Mouse (Mus musculus) forebrain, embryonic 16.5 days (tissue): Measurements from ENCODE around the gene Cacna2d3. TPM values are rescaled to one million over a fixed set of nuclear protein-coding genes. Genes with fewer than 3 reads are reported as not detected.

Experiments
- ATAC-seq: fragments of 200-750 bp; cut with Nextera tagmentation; 2 replicates; pipeline ENCODE4 v1.8.0; 2017; ENCODE audit warnings: mild to moderate bottlenecking, moderate library complexity
- H3K27ac ChIP-seq: fragments of 300-500 bp; sonication (generic); 2 replicates; pipeline ENCODE4 v1.5.1; 2014; ENCODE audit warnings: low read length, control low read depth
- H3K27me3 ChIP-seq: fragments of 300-500 bp; sonication (generic); replicated peaks from 2 replicates; pipeline ENCODE4 v1.6.1; 2014; ENCODE audit warnings: low read length; ENCODE audit not compliant: control insufficient read depth, insufficient read depth
- H3K36me3 ChIP-seq: fragments of 300-500 bp; sonication (generic); 2 replicates; pipeline ENCODE4 v1.6.1; 2014; ENCODE audit not compliant: control insufficient read depth, insufficient read depth
- H3K4me1 ChIP-seq: fragments of 300-500 bp; sonication (generic); replicated peaks from 2 replicates; pipeline ENCODE4 v1.6.1; 2014; ENCODE audit warnings: low read length; ENCODE audit not compliant: control insufficient read depth, insufficient read depth
- H3K4me2 ChIP-seq: fragments of 300-500 bp; sonication (generic); 2 replicates; pipeline ENCODE4 v1.6.1; 2014; ENCODE audit warnings: mild to moderate bottlenecking, low read length, control low read depth
- H3K4me3 ChIP-seq: fragments of 300-500 bp; sonication (generic); replicated peaks from 2 replicates; pipeline ENCODE4 v1.5.1; 2014; ENCODE audit warnings: mild to moderate bottlenecking, low read length, control low read depth
- H3K9ac ChIP-seq: fragments of 300-500 bp; sonication (generic); replicated peaks from 2 replicates; pipeline ENCODE4 v1.6.1; 2014; ENCODE audit warnings: low read depth, low read length, control low read depth
- H3K9me3 ChIP-seq: fragments of 300-500 bp; sonication (generic); 2 replicates; pipeline ENCODE4 v1.6.1; 2016; ENCODE audit warnings: low read length; ENCODE audit not compliant: control insufficient read depth
- WGBS: fragments of 180-500 bp; shearing (Covaris S2); extraction: QIAGEN DNeasy Blood & Tissue Kit; methylation state at CpG from one replicate; pipeline ENCODE4 v1.1.7; 2014; 5-methylcytosine and 5-hydroxymethylcytosine counted together
- polyA plus RNA-seq: library from polyadenylated mRNA; unstranded; fragments of >200 nt; fragmentation: Nextera tagmentation; extraction: Ambion mirVana; gene quantifications from 2 replicates; pipeline ENCODE4 v1.2.1, GENCODE M21; 2015

The Cacna2d3 gene
- polyA plus RNA-seq, 1 experiment from 2014 or later, result 34.0 TPM

- no peak for ATAC-seq
- no peaks in the 10 kb centered on the region for H3K36me3 ChIP-seq
- no peaks in the 10 kb centered on the region for H3K9me3 ChIP-seq
- H3K9ac ChIP-seq, result no peak overlapping the region
- H3K27me3 ChIP-seq, result no peaks in the 10 kb centered on the region
- no peak overlapping the region for H3K4me2 ChIP-seq
- H3K4me3 ChIP-seq, result no peak overlapping the region
- no peak overlapping the region for H3K27ac ChIP-seq
- peaks cover 21% of the 10 kb centered on the region for H3K4me1 ChIP-seq
- WGBS, result 84% methylated on average over 1 of the region's 1 CpGs
Observed at GRCm38 (mm10) chr14:28949785-28950184, 771.9 kb downstream of the Cacna2d3 start.

DNA sequence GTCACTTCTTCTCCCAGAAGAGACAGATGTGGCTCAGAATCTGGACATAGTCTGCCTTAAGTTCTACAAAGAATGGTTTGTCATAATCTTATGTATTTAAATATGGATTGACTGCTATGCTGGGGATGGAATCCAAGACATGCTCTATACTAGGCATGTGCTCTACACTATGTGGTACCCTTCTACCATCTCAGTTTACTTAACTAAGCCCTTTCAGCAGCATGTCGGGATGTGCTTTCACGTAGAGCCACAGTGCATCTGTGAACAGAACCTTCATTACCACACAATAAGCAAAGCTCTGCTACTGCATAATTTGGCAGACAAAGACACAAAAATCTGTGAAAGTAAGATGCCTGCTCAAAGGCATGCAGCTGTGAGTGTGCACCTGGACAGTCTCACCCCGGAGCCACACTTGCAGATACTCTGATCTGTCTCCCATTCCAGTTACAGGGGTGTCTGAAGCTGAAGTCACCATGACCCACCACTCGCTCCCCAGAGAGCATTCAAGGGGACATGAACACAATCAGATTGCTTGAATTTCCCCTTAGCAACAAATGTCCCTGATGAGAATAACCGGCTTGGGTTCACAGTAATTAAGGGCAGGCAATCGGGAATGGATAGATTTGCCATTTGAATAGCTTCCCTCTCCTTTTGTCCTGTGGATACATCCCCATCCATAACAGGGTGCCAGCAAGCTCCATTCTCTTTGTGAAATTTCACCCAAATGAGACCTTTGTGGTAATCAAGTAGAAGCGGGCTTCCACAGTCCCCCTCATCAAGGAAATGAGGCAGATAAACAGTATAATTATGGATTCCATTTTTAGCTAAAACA is 773.4 kb downstream of the Cacna2d3 start:
- no peaks in the 10 kb centered on the region for H3K9me3 ChIP-seq
- H3K9ac ChIP-seq, result no peak overlapping the region
- peak overlapping the region; percentile 16; the same call in 1 of the 2 replicates for H3K27ac ChIP-seq
- no peaks in the 10 kb centered on the region for H3K27me3 ChIP-seq
- ATAC-seq, result peak; percentile 83
- WGBS, result 18% methylated on average over 7 of the region's 7 CpGs
- H3K36me3 ChIP-seq, result no peaks in the 10 kb centered on the region
- H3K4me3 ChIP-seq, result no peak overlapping the region
- peaks cover 9% of the 10 kb centered on the region for H3K4me1 ChIP-seq
- no peak overlapping the region for H3K4me2 ChIP-seq

DNA sequence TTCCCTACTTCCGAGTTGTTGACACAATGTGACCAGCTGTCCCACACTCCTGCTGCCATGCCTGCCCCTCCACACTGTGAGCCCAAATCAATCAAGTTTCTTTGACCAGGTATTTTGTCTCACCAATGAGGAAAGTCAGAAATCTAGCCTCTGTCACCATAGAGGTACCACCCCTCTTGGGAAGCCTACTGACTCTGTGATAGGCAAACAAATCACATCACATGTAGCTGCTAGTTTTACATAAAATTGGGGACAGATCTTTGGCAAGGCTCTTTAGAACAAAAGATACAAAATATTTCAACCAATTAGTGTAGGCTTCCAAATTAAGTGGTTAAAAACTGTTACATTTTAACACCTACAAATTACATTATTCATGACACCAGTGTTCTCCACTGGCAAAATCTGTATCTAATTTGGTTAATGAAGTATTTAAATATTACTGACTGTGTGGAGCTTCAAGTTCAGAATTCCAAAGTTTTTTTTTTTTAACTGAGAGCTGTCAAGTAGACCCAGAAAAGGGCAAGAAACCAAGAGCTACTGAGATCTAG is 788.8 kb downstream of the Cacna2d3 start:
- no peak overlapping the region for H3K27ac ChIP-seq
- H3K36me3 ChIP-seq, result no peaks in the 10 kb centered on the region
- 60% methylated on average over 1 of the region's 1 CpGs for WGBS
- peak; percentile 83 for ATAC-seq
- no peak overlapping the region for H3K9ac ChIP-seq
- H3K9me3 ChIP-seq, result no peaks in the 10 kb centered on the region
- H3K4me2 ChIP-seq, result no peak overlapping the region
- peaks cover 6% of the 10 kb centered on the region; the same call in 1 of the 2 replicates for H3K4me1 ChIP-seq
- no peaks in the 10 kb centered on the region for H3K27me3 ChIP-seq
- H3K4me3 ChIP-seq, result no peak overlapping the region

GRCm38 (mm10) chr14:28923180-28923961 is 798.3 kb downstream of the Cacna2d3 start:
- H3K4me2 ChIP-seq, result no peak overlapping the region
- no peaks in the 10 kb centered on the region for H3K4me1 ChIP-seq
- no peak for ATAC-seq
- H3K9me3 ChIP-seq, result no peaks in the 10 kb centered on the region
- H3K4me3 ChIP-seq, result no peak overlapping the region
- no peaks in the 10 kb centered on the region for H3K36me3 ChIP-seq
- H3K27ac ChIP-seq, result no peak overlapping the region
- 87% methylated on average over 12 of the region's 12 CpGs for WGBS
- H3K9ac ChIP-seq, result no peak overlapping the region
- H3K27me3 ChIP-seq, result no peaks in the 10 kb centered on the region

- Histone ChIP-seq H3K4me1 (no peaks in the 10 kb centered on the region), H3K27me3 (no peaks in the 10 kb centered on the region), H3K27ac (0 out of 2 replicates have a peak overlapping the region, but pooled peaks have one; percentile 8), H3K4me2 (no peak overlapping the region), H3K36me3 (no peaks in the 10 kb centered on the region), H3K4me3 (no peak overlapping the region), H3K9ac (no peak overlapping the region), H3K9me3 (no peaks in the 10 kb centered on the region)
- peak; percentile 28; the same call in 1 of the 2 replicates for ATAC-seq
- 57% methylated on average over 5 of the region's 5 CpGs for WGBS
Observed at GRCm38 (mm10) chr14:28918871-28919270, 802.8 kb downstream of the Cacna2d3 start.

DNA sequence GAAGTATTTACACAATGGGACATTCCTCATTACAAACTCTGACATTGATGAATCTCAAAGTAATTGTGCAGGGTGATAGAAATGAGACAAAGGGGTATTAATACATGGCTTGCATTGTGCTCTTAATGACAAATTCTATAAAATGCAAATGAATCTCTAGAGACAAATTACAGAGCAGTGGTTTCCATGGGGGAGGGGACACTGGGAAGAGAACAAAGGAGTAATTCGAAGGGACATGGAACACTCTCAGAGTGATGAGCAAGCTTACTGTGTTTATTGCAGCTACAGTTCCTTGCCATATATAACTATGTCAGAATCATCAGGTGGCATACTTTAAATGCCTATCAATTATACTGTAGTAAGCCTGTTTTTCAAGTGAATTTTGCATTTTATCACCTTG is 806.7 kb downstream of the Cacna2d3 start:
- H3K4me1 ChIP-seq, result no peaks in the 10 kb centered on the region
- no peaks in the 10 kb centered on the region for H3K36me3 ChIP-seq
- 39% methylated on average over 1 of the region's 1 CpGs for WGBS
- no peak overlapping the region for H3K4me3 ChIP-seq
- no peak overlapping the region for H3K4me2 ChIP-seq
- H3K27me3 ChIP-seq, result no peaks in the 10 kb centered on the region
- H3K9ac ChIP-seq, result no peak overlapping the region
- peak; percentile 58 for ATAC-seq
- H3K27ac ChIP-seq, result no peak overlapping the region
- H3K9me3 ChIP-seq, result no peaks in the 10 kb centered on the region

GRCm38 (mm10) chr14:28907659-28908058 is 814.0 kb downstream of the Cacna2d3 start:
- Histone ChIP-seq H3K9ac (no peak overlapping the region), H3K9me3 (no peaks in the 10 kb centered on the region), H3K4me2 (no peak overlapping the region), H3K27me3 (no peaks in the 10 kb centered on the region), H3K4me1 (no peaks in the 10 kb centered on the region), H3K27ac (no peak overlapping the region), H3K4me3 (no peak overlapping the region), H3K36me3 (no peaks in the 10 kb centered on the region)
- no peak for ATAC-seq
- 86% methylated on average over 6 of the region's 6 CpGs for WGBS

DNA sequence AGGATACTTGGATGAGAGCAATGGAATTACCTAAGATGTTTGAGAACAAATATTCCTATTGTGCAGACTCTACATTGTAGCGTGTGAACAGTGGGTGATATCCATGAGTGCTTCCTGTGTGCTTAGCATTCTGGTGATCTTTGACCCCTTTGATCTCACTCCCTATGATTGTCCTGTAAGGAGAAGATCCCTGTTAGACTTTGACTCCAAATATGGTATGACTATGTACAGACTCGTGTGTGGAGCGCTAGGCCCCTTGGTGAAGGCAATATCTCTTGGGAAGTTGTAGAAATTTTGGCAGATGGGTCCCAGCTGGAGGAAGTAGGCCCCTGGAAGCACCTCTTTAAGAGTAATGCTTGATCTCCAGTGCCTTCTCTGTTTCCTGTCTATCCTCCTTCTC is 829.1 kb downstream of the Cacna2d3 start:
- Histone ChIP-seq H3K4me3 (no peak overlapping the region), H3K4me2 (no peak overlapping the region), H3K9ac (no peak overlapping the region), H3K9me3 (no peaks in the 10 kb centered on the region), H3K4me1 (no peaks in the 10 kb centered on the region), H3K36me3 (no peaks in the 10 kb centered on the region), H3K27ac (no peak overlapping the region), H3K27me3 (no peaks in the 10 kb centered on the region)
- no peak for ATAC-seq
- WGBS, result 92% methylated on average over 3 of the region's 3 CpGs

- H3K4me3 ChIP-seq, result no peak overlapping the region
- no peak for ATAC-seq
- WGBS, result 97% methylated on average over 1 of the region's 1 CpGs
- H3K27me3 ChIP-seq, result no peaks in the 10 kb centered on the region
- H3K4me1 ChIP-seq, result no peaks in the 10 kb centered on the region
- H3K36me3 ChIP-seq, result no peaks in the 10 kb centered on the region
- H3K4me2 ChIP-seq, result no peak overlapping the region
- H3K9ac ChIP-seq, result no peak overlapping the region
- H3K27ac ChIP-seq, result no peak overlapping the region
- H3K9me3 ChIP-seq, result no peaks in the 10 kb centered on the region
Observed at GRCm38 (mm10) chr14:28887373-28887772, 834.3 kb downstream of the Cacna2d3 start.
